In genomic region chr17:87112852-87113592, GRCm38 (mm10) we compare ENCODE assay signal across 22 mouse cellular contexts. TPM values are rescaled to one million over a fixed set of nuclear protein-coding genes. Genes with fewer than 3 reads are reported as not detected.
DNase-seq lines count a peak whose midpoint lies in the region; ATAC-seq and TF ChIP-seq lines count a peak whose summit lies in the region.
"Had no signal": no experiment of that assay in that cellular context is flagged by ENCODE, and none has a peak within 500 bp of the region (broad histone marks: within the 10 kb centered on the region; RNA-seq: fewer than 3 reads in every experiment).

No protein-coding gene starts in this region.

- no peaks in the 10 kb centered on the region for H3K36me3 ChIP-seq in liver, postnatal 0 days (replicated peaks; ENCODE audit: insufficient read depth, low read length)
- H3K36me3 ChIP-seq in liver, embryonic 12.5 days, result no peaks in the 10 kb centered on the region
- no peaks in the 10 kb centered on the region for H3K36me3 ChIP-seq in intestine, embryonic 14.5 days (ENCODE audit: control insufficient read depth, insufficient read depth, low read length)
- no peaks in the 10 kb centered on the region for H3K36me3 ChIP-seq in small intestine, adult 2 months (ENCODE audit: control insufficient read depth, insufficient read depth, low read length)
- no peaks in the 10 kb centered on the region for H3K36me3 ChIP-seq in midbrain, embryonic 10.5 days
- no peaks in the 10 kb centered on the region for H3K36me3 ChIP-seq in midbrain, postnatal 0 days (ENCODE audit: insufficient read depth, low read length)
- H3K36me3 ChIP-seq: embryonic facial prominence, embryonic 10.5 days had no signal

- no peak overlapping the region for H3K9ac ChIP-seq in liver, postnatal 0 days (replicated peaks)
- H3K9ac ChIP-seq in liver, embryonic 12.5 days, result no peak overlapping the region
- no peak overlapping the region for H3K9ac ChIP-seq in intestine, embryonic 14.5 days (ENCODE audit: low read length)
- no peak overlapping the region for H3K9ac ChIP-seq in midbrain, postnatal 0 days (replicated peaks; ENCODE audit: low read length, poor library complexity, severe bottlenecking)
- H3K9ac ChIP-seq: forebrain, embryonic 13.5 days; forebrain, postnatal 0 days; heart, embryonic 13.5 days had no signal

- TF ChIP-seq CTCF in liver, postnatal 0 days (IDR thresholded peaks at IDR 0.05; ENCODE audit: low read depth), result no peak
- no peak for TF ChIP-seq CTCF in small intestine, adult 2 months (IDR thresholded peaks at IDR 0.05; ENCODE audit: extremely low read depth, insufficient read length, insufficient replicate concordance, low read depth, low read length)
- TF ChIP-seq CTCF in midbrain, postnatal 0 days (IDR thresholded peaks at IDR 0.05), result no peak

- no peak for ATAC-seq in liver, postnatal 0 days
- ATAC-seq in liver, embryonic 12.5 days, result no peak
- ATAC-seq in intestine, embryonic 14.5 days (replicated peaks; ENCODE audit: low FRiP score, low TSS enrichment, low read depth), result peak; percentile 27; the same call in 1 of the 2 replicates
- no peak for ATAC-seq in midbrain, postnatal 0 days (ENCODE audit: low FRiP score)
- ATAC-seq: CD4-positive, CD25-positive, alpha-beta regulatory T cell, adult 4 months; forebrain, embryonic 13.5 days; forebrain, postnatal 0 days had no signal

- H3K4me2 ChIP-seq in liver, postnatal 0 days (ENCODE audit: low read depth, low read length), result no peak overlapping the region
- no peak overlapping the region for H3K4me2 ChIP-seq in liver, embryonic 12.5 days
- no peak overlapping the region for H3K4me2 ChIP-seq in intestine, embryonic 14.5 days (ENCODE audit: low read length)
- H3K4me2 ChIP-seq in midbrain, postnatal 0 days (ENCODE audit: low read depth, low read length, poor library complexity, severe bottlenecking), result no peak overlapping the region
- H3K4me2 ChIP-seq: forebrain, embryonic 13.5 days; heart, embryonic 13.5 days had no signal

- H3K27me3 ChIP-seq in liver, postnatal 0 days (ENCODE audit: insufficient read depth, low read length), result no peaks in the 10 kb centered on the region
- H3K27me3 ChIP-seq in liver, embryonic 12.5 days (replicated peaks), result peaks cover 7% of the 10 kb centered on the region
- no peaks in the 10 kb centered on the region for H3K27me3 ChIP-seq in intestine, embryonic 14.5 days (replicated peaks; ENCODE audit: control insufficient read depth, insufficient read depth, low read length)
- no peaks in the 10 kb centered on the region for H3K27me3 ChIP-seq in small intestine, adult 2 months (ENCODE audit: control insufficient read depth, insufficient read depth, low read length)
- H3K27me3 ChIP-seq in midbrain, embryonic 10.5 days (ENCODE audit: low read depth, poor library complexity, severe bottlenecking), result peaks cover 5% of the 10 kb centered on the region; the same call in 1 of the 2 replicates
- H3K27me3 ChIP-seq in midbrain, postnatal 0 days (ENCODE audit: insufficient read depth, low read length), result no peaks in the 10 kb centered on the region
- H3K27me3 ChIP-seq: forebrain, embryonic 13.5 days; heart, embryonic 13.5 days had no signal

- H3K27ac ChIP-seq in liver, postnatal 0 days (ENCODE audit: low read depth), result 0 out of 2 replicates have a peak overlapping the region, but pooled peaks have one; percentile 6
- H3K27ac ChIP-seq in liver, embryonic 12.5 days, result no peak overlapping the region
- H3K27ac ChIP-seq in intestine, embryonic 14.5 days (ENCODE audit: low read depth), result no peak overlapping the region
- 0 out of 2 replicates have a peak overlapping the region, but pooled peaks have one; percentile 16 for H3K27ac ChIP-seq in small intestine, adult 2 months (ENCODE audit: insufficient read depth, low read depth, low read length)
- H3K27ac ChIP-seq in midbrain, embryonic 10.5 days (replicated peaks), result no peak overlapping the region
- H3K27ac ChIP-seq in midbrain, postnatal 0 days (ENCODE audit: low read depth, low read length), result no peak overlapping the region
- H3K27ac ChIP-seq: embryonic facial prominence, embryonic 10.5 days; forebrain, embryonic 13.5 days; gastrocnemius, adult 2 months; heart, embryonic 13.5 days had no signal

- peaks cover 9% of the 10 kb centered on the region for H3K4me1 ChIP-seq in liver, postnatal 0 days (ENCODE audit: insufficient read depth)
- H3K4me1 ChIP-seq in liver, embryonic 12.5 days, result peaks cover 15% of the 10 kb centered on the region; the same call in 1 of the 2 replicates
- H3K4me1 ChIP-seq in intestine, embryonic 14.5 days (replicated peaks; ENCODE audit: control insufficient read depth, insufficient read depth, low read length), result peaks cover 18% of the 10 kb centered on the region; the same call in 1 of the 2 replicates
- peaks cover 6% of the 10 kb centered on the region for H3K4me1 ChIP-seq in small intestine, adult 2 months (ENCODE audit: control insufficient read depth, insufficient read depth, insufficient read length, low read length)
- H3K4me1 ChIP-seq in midbrain, embryonic 10.5 days, result peaks cover 15% of the 10 kb centered on the region
- no peaks in the 10 kb centered on the region for H3K4me1 ChIP-seq in midbrain, postnatal 0 days (ENCODE audit: insufficient read depth, low read length)

- no peak for DNase-seq in liver, postnatal 0 days
- peak; percentile 18 for DNase-seq in A20 (ENCODE audit: low read depth, low spot score)
- DNase-seq in intestine, embryonic 14.5 days (ENCODE audit: low spot score), result no peak
- DNase-seq in midbrain, embryonic 10.5 days (ENCODE audit: low spot score), result no peak
- no peak for DNase-seq in midbrain, postnatal 0 days (ENCODE audit: low spot score)
- no peak for DNase-seq in frontal cortex, postnatal 36 days (ENCODE audit: low spot score in 2 of 2)
- DNase-seq: adrenal gland, adult 8-10 months; adrenal gland, postnatal 36 days; B cell, adult 2 months; cerebellum, adult 2 months; cerebellum, postnatal 10 days; forebrain, postnatal 0 days; gastrocnemius, adult 2 months; gastrocnemius, postnatal 25 days; heart, postnatal 36 days had no signal

- 66% methylated on average over 5 of the region's 5 CpGs for WGBS in liver, postnatal 0 days (ENCODE audit: insufficient replicate concordance)
- WGBS in liver, embryonic 12.5 days (ENCODE audit: insufficient replicate concordance), result 57% methylated on average over 5 of the region's 5 CpGs
- WGBS in intestine, embryonic 14.5 days, result 46% methylated on average over 5 of the region's 5 CpGs
- 28% methylated on average over 5 of the region's 5 CpGs for WGBS in small intestine, adult 2 months
- WGBS in midbrain, embryonic 10.5 days, result 82% methylated on average over 5 of the region's 5 CpGs
- WGBS in midbrain, postnatal 0 days, result 80% methylated on average over 5 of the region's 5 CpGs

- TF ChIP-seq EP300 in liver, postnatal 0 days (IDR thresholded peaks at IDR 0.05; ENCODE audit: low read depth), result no peak

- no peaks in the 10 kb centered on the region for H3K9me3 ChIP-seq in liver, postnatal 0 days (ENCODE audit: low read length)
- no peaks in the 10 kb centered on the region for H3K9me3 ChIP-seq in liver, embryonic 12.5 days (replicated peaks)
- no peaks in the 10 kb centered on the region for H3K9me3 ChIP-seq in intestine, embryonic 14.5 days (ENCODE audit: control insufficient read depth, low read length)
- H3K9me3 ChIP-seq in midbrain, embryonic 10.5 days (replicated peaks), result no peaks in the 10 kb centered on the region
- H3K9me3 ChIP-seq in midbrain, postnatal 0 days (ENCODE audit: low read length), result no peaks in the 10 kb centered on the region
- H3K9me3 ChIP-seq: embryonic facial prominence, embryonic 10.5 days; forebrain, embryonic 13.5 days; G1E; heart, embryonic 13.5 days had no signal

- TF ChIP-seq POLR2A in small intestine, adult 2 months (IDR thresholded peaks at IDR 0.05; ENCODE audit: low read depth, low read length), result no peak

- H3K4me3 ChIP-seq in liver, postnatal 0 days (ENCODE audit: low read depth, low read length), result no peak overlapping the region
- H3K4me3 ChIP-seq in liver, embryonic 12.5 days, result no peak overlapping the region
- no peak overlapping the region for H3K4me3 ChIP-seq in intestine, embryonic 14.5 days (ENCODE audit: low read depth, low read length)
- H3K4me3 ChIP-seq in small intestine, adult 2 months (ENCODE audit: low read depth, low read length), result no peak overlapping the region
- no peak overlapping the region for H3K4me3 ChIP-seq in midbrain, embryonic 10.5 days
- no peak overlapping the region for H3K4me3 ChIP-seq in midbrain, postnatal 0 days (ENCODE audit: low read depth, low read length)
- H3K4me3 ChIP-seq: embryonic facial prominence, embryonic 10.5 days; forebrain, embryonic 13.5 days; gastrocnemius, adult 2 months; heart, embryonic 13.5 days had no signal

RNA-seq across cellular contexts. Expression of gene Socs5, which starts 5.5 kb away (rescaled TPM):
- 1.4 and 1.7 TPM in 2 replicates for polyA plus RNA-seq in liver, postnatal 0 days (2015; fragmentation: Nextera tagmentation; extraction: Ambion mirVana)
- 4.8 and 6.0 TPM in 2 replicates for polyA plus RNA-seq in liver, embryonic 12.5 days (2016; fragmentation: Nextera tagmentation; extraction: Ambion mirVana)
- polyA plus RNA-seq in intestine, embryonic 14.5 days (2014; fragmentation: Nextera tagmentation; extraction: Ambion mirVana), result 11.6 and 14.1 TPM in 2 replicates
- polyA plus RNA-seq in small intestine, adult 2 months (2012; rRNA removed), result 1.0 and 1.8 TPM in 2 replicates
- 8.5 and 8.9 TPM in 2 replicates for polyA plus RNA-seq in midbrain, embryonic 10.5 days (2016; fragmentation: Nextera tagmentation; extraction: Ambion mirVana)
- 21.3 and 27.0 TPM in 2 replicates for total RNA-seq in midbrain, postnatal 0 days (2014; rRNA removed)
- 13.0 and 13.1 TPM in 2 replicates for polyA plus RNA-seq in midbrain, postnatal 0 days (2015; fragmentation: Nextera tagmentation; extraction: Ambion mirVana)

Comparison
In these comparisons a context has a peak if more than half of its experiments do, and no peak if none do; other contexts are left out.
1. H3K27ac ChIP-seq: peak in liver, postnatal 0 days (single experiment) and small intestine, adult 2 months (single experiment); none in liver, embryonic 12.5 days (single experiment), intestine, embryonic 14.5 days (single experiment), midbrain, embryonic 10.5 days (single experiment) and midbrain, postnatal 0 days (single experiment).